Mouse (Mus musculus) ES-Bruce4 (cell line): ENCODE measurements around the gene Ccdc96.

Experiments used
- CTCF ChIP-seq: IDR thresholded peaks from one replicate; pipeline ENCODE4 v1.8.1; 2011; ENCODE audit warnings: low read depth, low read length
- POLR2A ChIP-seq: IDR thresholded peaks from one replicate; pipeline ENCODE4 v1.8.1; 2011; ENCODE audit warnings: low read length; ENCODE audit not compliant: insufficient read depth

- TF ChIP-seq CTCF, result no peak
- no peak for TF ChIP-seq POLR2A
Measured at GRCm38 (mm10) chr5:36465889-36466288, 18.5 kb upstream of the Ccdc96 start.
